Mouse (Mus musculus) WW6 (cell line): ENCODE measurements around the gene Mrpl55.

Source experiments
- DNase-seq: peaks from one replicate; pipeline ENCODE4 v3.0.0-alpha.2; 2013; ENCODE audit warnings: low read depth, low spot score

Mrpl55 gene

GRCm38 (mm10) chr11:59202081-59202995, at the start of gene Mrpl55:
Gene Mrpl55 (plus strand): TSS chr11:59202486.
- peak; percentile 97 for DNase-seq

GRCm38 (mm10) chr11:59154220-59154619, 48.1 kb upstream of the Mrpl55 start:
- no peak for DNase-seq

- no peak for DNase-seq
Measured at GRCm38 (mm10) chr11:59155900-59156299, 46.4 kb upstream of the Mrpl55 start.

- no peak for DNase-seq
Measured at GRCm38 (mm10) chr11:59159099-59159498, 43.2 kb upstream of the Mrpl55 start.

- DNase-seq = no peak
Measured at GRCm38 (mm10) chr11:59159558-59159957, 42.7 kb upstream of the Mrpl55 start.

GRCm38 (mm10) chr11:59161398-59161797, 40.9 kb upstream of the Mrpl55 start:
- DNase-seq = no peak

- DNase-seq = no peak
Measured at GRCm38 (mm10) chr11:59162443-59163254, 39.6 kb upstream of the Mrpl55 start.

- peak; percentile 98 for DNase-seq
Measured at GRCm38 (mm10) chr11:59163255-59164236, 38.7 kb upstream of the Mrpl55 start, which contains the start of gene Iba57. Gene Iba57 (minus strand): TSS chr11:59163739.

- no peak for DNase-seq
Measured at GRCm38 (mm10) chr11:59164384-59164783, 37.9 kb upstream of the Mrpl55 start.

- DNase-seq = no peak
Measured at GRCm38 (mm10) chr11:59165616-59166241, 36.6 kb upstream of the Mrpl55 start.

GRCm38 (mm10) chr11:59169807-59170206, 32.5 kb upstream of the Mrpl55 start:
- DNase-seq = no peak

GRCm38 (mm10) chr11:59170549-59170948, 31.7 kb upstream of the Mrpl55 start:
- no peak for DNase-seq

- no peak for DNase-seq
Measured at GRCm38 (mm10) chr11:59174189-59174838, 28.0 kb upstream of the Mrpl55 start.

GRCm38 (mm10) chr11:59176475-59176874, 25.8 kb upstream of the Mrpl55 start:
- no peak for DNase-seq

- DNase-seq = no peak
Measured at GRCm38 (mm10) chr11:59176921-59177320, 25.4 kb upstream of the Mrpl55 start.

- no peak for DNase-seq
Measured at GRCm38 (mm10) chr11:59182864-59183331, 19.4 kb upstream of the Mrpl55 start, which contains the start of gene Gjc2. Gene Gjc2 (minus strand): TSS chr11:59183213.

GRCm38 (mm10) chr11:59183821-59184220, 18.5 kb upstream of the Mrpl55 start:
- no peak for DNase-seq

GRCm38 (mm10) chr11:59185490-59185889, 16.8 kb upstream of the Mrpl55 start:
- no peak for DNase-seq

- no peak for DNase-seq
Measured at GRCm38 (mm10) chr11:59187706-59188105, 14.6 kb upstream of the Mrpl55 start.
